Mouse (Mus musculus) hindbrain, embryonic 16.5 days (tissue): ENCODE measurements around the gene Tor1a. TPM values are rescaled to one million over a fixed set of nuclear protein-coding genes. Genes with fewer than 3 reads are reported as not detected.
"Not testable (repeated sequence)": the region's sequence is repeated elsewhere in the genome, so short reads cannot be mapped to it uniquely, and the experiment has no call there.

ENCODE experiments used
- ATAC-seq: fragments of 200-750 bp; cut with Nextera tagmentation; 2 replicates; pipeline ENCODE4 v1.8.0; 2017; ENCODE audit warnings: moderate TSS enrichment, moderate library complexity
- H3K27ac ChIP-seq: fragments of 300-500 bp; sonication (generic); 2 replicates; pipeline ENCODE4 v1.5.1; 2014; ENCODE audit warnings: low read depth, mild to moderate bottlenecking, control low read depth, low read length, moderate library complexity
- H3K27me3 ChIP-seq: fragments of 300-500 bp; sonication (generic); replicated peaks from 2 replicates; pipeline ENCODE4 v1.6.1; 2014; ENCODE audit warnings: low read length; ENCODE audit not compliant: control insufficient read depth, insufficient read depth
- H3K36me3 ChIP-seq: fragments of 300-500 bp; sonication (generic); 2 replicates; pipeline ENCODE4 v1.6.1; 2014; ENCODE audit warnings: mild to moderate bottlenecking, low read length, moderate library complexity, mixed read lengths; ENCODE audit not compliant: control insufficient read depth, insufficient read depth
- H3K4me1 ChIP-seq: fragments of 300-500 bp; sonication (generic); 2 replicates; pipeline ENCODE4 v1.6.1; 2014; ENCODE audit warnings: low read depth, low read length; ENCODE audit not compliant: control insufficient read depth, insufficient read depth
- H3K4me2 ChIP-seq: fragments of 300-500 bp; sonication (generic); 2 replicates; pipeline ENCODE4 v1.6.1; 2014; ENCODE audit warnings: mild to moderate bottlenecking, low read length, control low read depth, moderate library complexity
- H3K4me3 ChIP-seq: fragments of 300-500 bp; sonication (generic); 2 replicates; pipeline ENCODE4 v1.5.1; 2014; ENCODE audit warnings: mild to moderate bottlenecking, low read length, control low read depth, moderate library complexity
- H3K9ac ChIP-seq: fragments of 300-500 bp; sonication (generic); 2 replicates; pipeline ENCODE4 v1.6.1; 2014; ENCODE audit warnings: low read depth, mild to moderate bottlenecking, control low read depth, low read length, moderate library complexity
- H3K9me3 ChIP-seq: fragments of 300-500 bp; sonication (generic); 2 replicates; pipeline ENCODE4 v1.6.1; 2014; ENCODE audit warnings: mild to moderate bottlenecking, low read length, moderate library complexity; ENCODE audit not compliant: control insufficient read depth
- WGBS: fragments of 180-500 bp; shearing (Covaris S2); extraction: QIAGEN DNeasy Blood & Tissue Kit; methylation state at CpG from one replicate; pipeline ENCODE4 v1.1.7; 2014; 5-methylcytosine and 5-hydroxymethylcytosine counted together
- polyA plus RNA-seq: library from polyadenylated mRNA; unstranded; fragments of >200 nt; fragmentation: Nextera tagmentation; extraction: Ambion mirVana; gene quantifications from 2 replicates; pipeline ENCODE4 v1.2.1, GENCODE M21; 2015

Gene Tor1a
- polyA plus RNA-seq, 1 experiment from 2014 or later = 94.8 TPM

DNA sequence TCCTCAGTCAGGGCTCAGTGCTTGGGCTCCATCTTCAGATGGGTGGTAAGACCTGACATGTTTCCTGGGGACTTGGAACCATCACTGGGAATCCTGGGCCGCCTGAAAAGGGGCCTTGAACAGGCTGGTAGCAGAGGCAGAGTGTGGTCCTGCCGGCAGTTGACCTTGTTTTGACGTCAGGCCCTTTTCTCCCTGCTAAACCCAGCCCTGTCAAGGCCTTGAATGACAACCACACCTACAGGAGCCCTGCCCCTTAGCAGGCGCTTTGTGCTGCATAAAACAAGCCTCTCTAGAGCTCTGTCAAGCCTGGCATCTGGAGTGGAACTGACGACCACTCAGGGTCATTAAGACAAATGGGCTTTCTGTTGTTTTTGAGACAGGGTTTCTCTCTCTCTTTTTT is 7.9 kb downstream of the Tor1a start:
- Histone ChIP-seq H3K9me3 (no peaks in the 10 kb centered on the region), H3K9ac (no peak overlapping the region), H3K4me2 (no peak overlapping the region), H3K27me3 (no peaks in the 10 kb centered on the region), H3K4me1 (peaks cover 11% of the 10 kb centered on the region), H3K4me3 (no peak overlapping the region), H3K27ac (no peak overlapping the region), H3K36me3 (peaks cover 60% of the 10 kb centered on the region)
- WGBS = 43% methylated on average over 5 of the region's 5 CpGs
- ATAC-seq = no peak

DNA sequence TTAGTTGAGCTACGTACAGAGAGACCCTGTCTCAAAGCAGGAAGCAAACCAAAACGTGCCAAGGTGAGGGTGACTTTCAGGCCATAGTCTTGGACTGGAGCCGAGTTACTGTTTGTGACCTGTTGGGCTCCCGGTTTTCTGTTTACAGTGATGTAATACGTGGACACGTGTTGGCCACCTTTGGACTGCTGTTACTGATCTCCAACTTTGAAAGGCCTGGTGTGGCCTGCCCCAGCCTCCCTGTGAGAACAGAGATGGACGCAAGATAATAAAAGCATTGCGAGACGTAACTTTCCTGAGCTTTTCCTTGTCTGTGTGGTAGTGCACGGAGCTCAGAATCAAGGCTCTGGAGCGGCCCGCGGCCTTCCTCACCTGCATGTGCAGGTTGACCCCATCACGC is 9.0 kb downstream of the Tor1a start:
- Histone ChIP-seq H3K9me3 (no peaks in the 10 kb centered on the region), H3K4me3 (no peak overlapping the region), H3K27me3 (no peaks in the 10 kb centered on the region), H3K9ac (no peak overlapping the region), H3K4me2 (no peak overlapping the region), H3K27ac (no peak overlapping the region), H3K36me3 (peaks cover 57% of the 10 kb centered on the region), H3K4me1 (peaks cover 22% of the 10 kb centered on the region)
- 91% methylated on average over 14 of the region's 14 CpGs for WGBS
- ATAC-seq = no peak

DNA sequence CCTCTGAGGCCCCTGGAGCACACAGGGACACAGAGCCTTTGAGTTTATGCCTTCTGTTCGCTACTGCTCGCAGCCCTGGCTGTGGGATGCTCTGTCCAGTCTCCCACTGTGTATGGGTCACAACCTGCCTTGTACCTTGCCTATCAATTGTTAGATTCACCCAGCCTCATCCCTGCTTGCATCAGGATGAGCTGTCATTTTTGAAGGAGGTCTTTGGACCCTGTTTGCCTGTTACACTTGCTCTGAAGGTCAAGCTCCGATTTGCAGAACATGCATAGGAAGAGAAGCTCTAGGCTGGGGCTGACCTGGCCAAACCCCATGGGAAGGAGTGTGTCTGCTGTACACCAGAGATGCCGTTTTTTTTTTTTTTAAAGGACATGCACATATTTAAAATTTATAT is 10.2 kb downstream of the Tor1a start:
- Histone ChIP-seq H3K4me3 (no peak overlapping the region), H3K4me1 (peaks cover 25% of the 10 kb centered on the region), H3K36me3 (peaks cover 46% of the 10 kb centered on the region), H3K4me2 (no peak overlapping the region), H3K9ac (no peak overlapping the region), H3K27ac (no peak overlapping the region), H3K9me3 (no peaks in the 10 kb centered on the region), H3K27me3 (no peaks in the 10 kb centered on the region)
- 88% methylated on average over 4 of the region's 4 CpGs for WGBS
- no peak for ATAC-seq

DNA sequence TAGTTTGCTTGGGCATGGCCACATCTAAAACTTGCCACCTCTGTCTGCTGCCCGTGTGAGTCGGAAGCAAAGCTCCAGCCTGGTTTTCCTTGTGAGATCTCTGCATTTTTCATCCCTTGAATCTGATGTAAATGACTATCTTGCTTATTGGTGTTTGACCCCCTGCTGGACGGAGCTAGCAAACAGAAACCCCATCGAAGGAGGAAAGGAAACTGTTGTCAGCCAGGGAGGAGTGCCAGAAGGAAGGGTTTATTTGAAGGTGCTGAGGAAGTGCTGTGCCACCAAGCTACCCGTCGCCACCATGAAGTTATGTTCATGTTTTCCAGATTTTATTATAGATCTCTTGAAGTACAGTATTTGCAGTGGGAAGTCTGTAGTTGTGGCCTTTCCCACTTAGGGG is 12.9 kb downstream of the Tor1a start:
- no peak for ATAC-seq
- H3K4me2 ChIP-seq = peak overlapping the region; percentile 82
- 0 out of 2 replicates have a peak, but pooled peaks cover 2% of the 10 kb centered on the region for H3K27me3 ChIP-seq
- no peak overlapping the region for H3K4me3 ChIP-seq
- H3K36me3 ChIP-seq = peaks cover 41% of the 10 kb centered on the region
- no peak overlapping the region for H3K9ac ChIP-seq
- no peak overlapping the region for H3K27ac ChIP-seq
- no peaks in the 10 kb centered on the region for H3K9me3 ChIP-seq
- H3K4me1 ChIP-seq = peaks cover 25% of the 10 kb centered on the region
- WGBS = 76% methylated on average over 6 of the region's 6 CpGs

DNA sequence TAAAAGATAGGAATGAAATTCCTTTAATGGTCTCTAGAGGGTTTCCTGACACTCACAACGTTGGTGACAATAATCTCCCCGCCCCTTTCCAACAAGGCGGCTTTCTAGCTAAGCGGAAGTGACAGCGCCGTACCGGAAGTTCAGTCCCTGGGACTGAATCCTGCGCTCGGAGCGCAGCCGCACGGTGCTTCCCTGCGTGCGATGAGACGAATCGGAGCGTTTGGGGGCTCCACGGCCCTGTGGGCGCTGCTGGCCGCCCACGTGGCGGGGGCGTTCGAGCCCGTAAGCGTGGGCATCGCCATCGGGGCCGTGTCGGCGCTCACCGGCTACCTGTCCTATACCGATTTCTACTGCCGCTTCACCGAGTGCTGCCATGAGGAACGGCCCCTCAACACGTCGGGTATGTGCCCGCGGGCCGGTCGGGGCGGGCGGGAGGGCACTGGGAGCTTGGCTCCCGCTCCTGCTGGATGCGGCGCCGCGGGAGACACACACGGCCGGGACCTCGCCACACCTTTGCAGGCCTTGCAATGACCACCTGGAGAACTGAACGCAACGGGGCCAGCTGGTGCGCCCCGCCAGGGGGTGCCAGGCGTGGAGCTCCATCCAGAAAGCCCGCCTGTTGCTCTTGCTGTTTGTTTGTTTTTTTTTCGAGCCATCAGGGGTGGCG is 14.8 kb downstream of the Tor1a start, which contains the start of gene Tor1b:
Tor1b (plus strand) TSS at position 136 of the 667 bp plus-strand sequence.
- H3K9me3 ChIP-seq = no peaks in the 10 kb centered on the region
- H3K36me3 ChIP-seq = peaks cover 22% of the 10 kb centered on the region
- peak within 1 kb of the TSS; percentile 91 for H3K4me3 ChIP-seq
- 0% methylated on average over 60 of the region's 60 CpGs for WGBS
- H3K4me2 ChIP-seq = peak within 1 kb of the TSS; percentile 82
- peak within 1 kb of the TSS; percentile 86 for H3K27ac ChIP-seq
- 0 out of 2 replicates have a peak, but pooled peaks cover 2% of the 10 kb centered on the region for H3K27me3 ChIP-seq
- H3K9ac ChIP-seq = peak within 1 kb of the TSS; percentile 90
- H3K4me1 ChIP-seq = peaks cover 25% of the 10 kb centered on the region
- ATAC-seq = peak; percentile 95

DNA sequence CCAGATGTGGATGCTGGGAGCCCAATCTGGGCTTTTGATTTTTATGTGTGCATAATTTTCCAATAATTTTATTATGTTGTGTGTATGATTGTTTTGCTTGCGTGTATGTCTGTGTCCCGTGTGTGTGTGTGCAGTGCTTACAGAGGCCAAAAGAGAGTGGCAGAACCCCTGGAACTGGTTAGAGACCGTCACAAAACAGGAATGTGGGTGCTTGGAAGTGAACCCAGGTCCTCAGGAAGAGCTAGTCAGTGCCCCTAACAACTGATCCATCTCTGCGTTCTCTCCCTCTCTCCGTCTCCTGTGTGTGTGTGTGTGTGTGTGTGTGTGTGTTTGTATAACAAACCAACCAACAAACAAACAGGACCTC is 15.3 kb downstream of the Tor1a start:
- peak overlapping the region; percentile 90; the same call in 1 of the 2 replicates for H3K9ac ChIP-seq
- WGBS = 29% methylated on average over 5 of the region's 5 CpGs
- H3K4me1 ChIP-seq = peaks cover 25% of the 10 kb centered on the region
- peak; percentile 45 for ATAC-seq
- H3K36me3 ChIP-seq = peaks cover 17% of the 10 kb centered on the region
- peak overlapping the region; percentile 82 for H3K4me2 ChIP-seq
- peak overlapping the region; percentile 91 for H3K4me3 ChIP-seq
- peak overlapping the region; percentile 86 for H3K27ac ChIP-seq
- H3K27me3 ChIP-seq = 0 out of 2 replicates have a peak, but pooled peaks cover 2% of the 10 kb centered on the region
- no peaks in the 10 kb centered on the region for H3K9me3 ChIP-seq

DNA sequence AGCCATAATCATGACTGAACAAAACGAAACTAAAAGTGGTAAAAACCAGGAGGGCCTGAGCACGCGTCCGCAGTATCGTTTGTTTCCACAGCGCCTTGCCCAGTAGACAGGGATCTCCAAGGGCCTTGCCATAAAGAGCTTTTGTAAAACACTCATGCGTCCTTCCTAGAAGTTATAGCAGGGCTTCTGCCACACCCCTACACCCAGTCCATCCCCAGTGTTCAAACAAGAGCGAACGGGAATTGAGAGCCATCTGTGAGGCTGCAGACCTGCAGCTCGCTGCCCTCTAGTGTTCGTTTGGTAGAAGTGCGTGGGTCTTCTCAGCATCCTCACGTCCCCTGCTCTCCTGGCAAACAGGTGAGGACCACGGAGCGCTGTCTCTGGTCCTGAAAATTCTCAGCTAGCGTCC is 25.1 kb downstream of the Tor1a start:
- Histone ChIP-seq H3K27ac (no peak overlapping the region), H3K9ac (peak overlapping the region; percentile 23; the same call in 1 of the 2 replicates), H3K27me3 (no peaks in the 10 kb centered on the region), H3K4me1 (no peaks in the 10 kb centered on the region), H3K4me2 (peak overlapping the region; percentile 51), H3K36me3 (no peaks in the 10 kb centered on the region), H3K4me3 (peak overlapping the region; percentile 35), H3K9me3 (no peaks in the 10 kb centered on the region)
- 27% methylated on average over 16 of the region's 16 CpGs for WGBS
- peak; percentile 34; the same call in 1 of the 2 replicates for ATAC-seq

DNA sequence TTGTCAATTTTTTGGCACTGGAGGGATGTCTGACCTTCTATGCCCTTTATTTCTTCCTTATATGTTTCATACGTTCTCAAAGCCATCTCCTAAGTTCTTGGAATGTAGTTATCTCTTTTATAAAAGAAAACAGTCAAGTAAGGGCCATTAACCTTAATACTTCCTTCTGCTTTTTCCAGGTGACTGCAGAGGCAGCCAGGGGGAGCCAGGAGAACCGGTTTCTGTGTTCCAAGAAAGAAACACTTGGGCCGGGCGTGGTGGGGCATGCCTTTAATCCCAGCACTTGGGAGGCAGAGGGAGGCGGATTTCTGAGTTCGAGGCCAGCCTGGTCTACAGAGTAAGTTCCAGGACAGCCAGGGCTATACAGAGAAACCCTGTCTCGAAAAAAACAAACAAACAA is 25.6 kb downstream of the Tor1a start:
- H3K4me2 ChIP-seq, H3K9me3 ChIP-seq, H3K27ac ChIP-seq, H3K9ac ChIP-seq, ATAC-seq, H3K36me3 ChIP-seq, H3K27me3 ChIP-seq, H3K4me3 ChIP-seq, H3K4me1 ChIP-seq: not testable (repeated sequence)
- 60% methylated on average over 7 of the region's 7 CpGs for WGBS

DNA sequence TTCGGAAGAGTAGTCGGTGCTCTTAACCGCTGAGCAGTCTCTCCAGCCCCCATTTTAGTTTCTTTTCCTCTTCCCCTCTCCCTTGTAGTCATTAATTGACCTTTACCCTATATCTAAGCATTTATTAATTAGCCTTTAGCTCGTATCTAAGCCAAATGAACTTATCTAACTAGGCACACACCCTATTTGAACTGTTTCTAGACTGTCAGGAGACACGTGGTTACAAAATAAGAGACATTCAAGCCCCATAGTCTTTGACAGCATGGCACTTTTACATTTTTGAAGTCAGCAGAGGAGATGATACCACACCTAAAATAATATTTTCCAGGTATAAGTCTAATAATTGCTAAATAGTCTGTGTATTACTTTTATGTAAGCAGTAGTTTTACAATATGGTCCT is 26.1 kb downstream of the Tor1a start:
- no peaks in the 10 kb centered on the region for H3K27me3 ChIP-seq
- H3K27ac ChIP-seq = no peak overlapping the region
- no peaks in the 10 kb centered on the region for H3K4me1 ChIP-seq
- H3K36me3 ChIP-seq = no peaks in the 10 kb centered on the region
- H3K9ac ChIP-seq = no peak overlapping the region
- H3K4me3 ChIP-seq = no peak overlapping the region
- no peaks in the 10 kb centered on the region for H3K9me3 ChIP-seq
- ATAC-seq = no peak
- 87% methylated on average over 5 of the region's 5 CpGs for WGBS
- no peak overlapping the region for H3K4me2 ChIP-seq
